Mouse (Mus musculus) midbrain, embryonic 14.5 days (tissue): ENCODE results near the gene Oit1. TPM values are rescaled to one million over a fixed set of nuclear protein-coding genes. Genes with fewer than 3 reads are reported as not detected.

Source experiments
- ATAC-seq: fragments of 200-750 bp; cut with Nextera tagmentation; 2 replicates; pipeline ENCODE4 v1.8.0; 2017; ENCODE audit warnings: moderate number of reproducible peaks, moderate library complexity; ENCODE audit not compliant: low FRiP score, low TSS enrichment
- DNase-seq: peaks from one replicate; pipeline ENCODE4 v3.0.0-alpha.2; 2015
- H3K27ac ChIP-seq: fragments of 300-500 bp; sonication (generic); replicated peaks from 2 replicates; pipeline ENCODE4 v1.5.1; 2014; ENCODE audit warnings: mild to moderate bottlenecking, low read depth, low read length, moderate library complexity
- H3K27me3 ChIP-seq: fragments of 300-500 bp; sonication (generic); 2 replicates; pipeline ENCODE4 v1.6.1; 2014; ENCODE audit warnings: low read length, control low read depth, mixed read lengths; ENCODE audit not compliant: control insufficient read depth, insufficient read depth
- H3K36me3 ChIP-seq: fragments of 300-500 bp; sonication (generic); 2 replicates; pipeline ENCODE4 v1.6.1; 2014; ENCODE audit warnings: low read length, control low read depth; ENCODE audit not compliant: control insufficient read depth, insufficient read depth
- H3K4me1 ChIP-seq: fragments of 300-500 bp; sonication (generic); 2 replicates; pipeline ENCODE4 v1.6.1; 2014; ENCODE audit warnings: mild to moderate bottlenecking, antibody characterized with exemption, low read length, control low read depth; ENCODE audit not compliant: control insufficient read depth, insufficient read depth
- H3K4me2 ChIP-seq: fragments of 300-500 bp; sonication (generic); 2 replicates; pipeline ENCODE4 v1.6.1; 2014; ENCODE audit warnings: mild to moderate bottlenecking, low read length, moderate library complexity
- H3K4me3 ChIP-seq: fragments of 300-500 bp; sonication (generic); replicated peaks from 2 replicates; pipeline ENCODE4 v1.5.1; 2014; ENCODE audit warnings: low read depth, low read length
- H3K9ac ChIP-seq: fragments of 300-500 bp; sonication (generic); replicated peaks from 2 replicates; pipeline ENCODE4 v1.6.1; 2014; ENCODE audit warnings: mild to moderate bottlenecking, low read length, moderate library complexity
- H3K9me3 ChIP-seq: fragments of 300-500 bp; sonication (generic); 2 replicates; pipeline ENCODE4 v1.6.1; 2016; ENCODE audit warnings: low read length, control low read depth, mixed read lengths; ENCODE audit not compliant: control insufficient read depth
- WGBS: fragments of 180-500 bp; shearing (Covaris S2); extraction: QIAGEN DNeasy Blood & Tissue Kit; methylation state at CpG from one replicate; pipeline ENCODE4 v1.1.7; 2014; 5-methylcytosine and 5-hydroxymethylcytosine counted together
- polyA plus RNA-seq: library from polyadenylated mRNA; unstranded; fragments of >200 nt; fragmentation: Nextera tagmentation; extraction: Ambion mirVana; gene quantifications from 2 replicates; pipeline ENCODE4 v1.2.1, GENCODE M21; 2014

Gene Oit1
- polyA plus RNA-seq, 1 experiment from 2014 or later: not detected

- H3K9me3 ChIP-seq: no peaks in the 10 kb centered on the region
- H3K27me3 ChIP-seq: no peaks in the 10 kb centered on the region
- DNase-seq: no peak
- H3K4me3 ChIP-seq: no peak overlapping the region
- no peaks in the 10 kb centered on the region for H3K4me1 ChIP-seq
- no peaks in the 10 kb centered on the region for H3K36me3 ChIP-seq
- no peak overlapping the region for H3K9ac ChIP-seq
- ATAC-seq: no peak
- 70% methylated on average over 9 of the region's 9 CpGs for WGBS
- no peak overlapping the region for H3K27ac ChIP-seq
- no peak overlapping the region for H3K4me2 ChIP-seq
Observed at GRCm38 (mm10) chr14:8348927-8349326, 29.6 kb downstream of the Oit1 start.

- DNase-seq: peak; percentile 90
- Histone ChIP-seq H3K9ac (no peak overlapping the region), H3K27ac (no peak overlapping the region), H3K36me3 (no peaks in the 10 kb centered on the region), H3K9me3 (no peaks in the 10 kb centered on the region), H3K4me1 (no peaks in the 10 kb centered on the region), H3K4me2 (no peak overlapping the region), H3K4me3 (no peak overlapping the region), H3K27me3 (no peaks in the 10 kb centered on the region)
- peak; percentile 37; the same call in 1 of the 2 replicates for ATAC-seq
- WGBS: 20% methylated on average over 7 of the region's 7 CpGs
Observed at GRCm38 (mm10) chr14:8346255-8346997, 32.1 kb downstream of the Oit1 start.

- no peak overlapping the region for H3K27ac ChIP-seq
- WGBS: 69% methylated on average over 4 of the region's 4 CpGs
- no peak overlapping the region for H3K9ac ChIP-seq
- H3K27me3 ChIP-seq: no peaks in the 10 kb centered on the region
- no peak overlapping the region for H3K4me2 ChIP-seq
- no peaks in the 10 kb centered on the region for H3K9me3 ChIP-seq
- ATAC-seq (no peak), DNase-seq (no peak)
- H3K36me3 ChIP-seq: no peaks in the 10 kb centered on the region
- no peaks in the 10 kb centered on the region for H3K4me1 ChIP-seq
- H3K4me3 ChIP-seq: no peak overlapping the region
Observed at GRCm38 (mm10) chr14:8345566-8345965, 33.0 kb downstream of the Oit1 start.

DNA sequence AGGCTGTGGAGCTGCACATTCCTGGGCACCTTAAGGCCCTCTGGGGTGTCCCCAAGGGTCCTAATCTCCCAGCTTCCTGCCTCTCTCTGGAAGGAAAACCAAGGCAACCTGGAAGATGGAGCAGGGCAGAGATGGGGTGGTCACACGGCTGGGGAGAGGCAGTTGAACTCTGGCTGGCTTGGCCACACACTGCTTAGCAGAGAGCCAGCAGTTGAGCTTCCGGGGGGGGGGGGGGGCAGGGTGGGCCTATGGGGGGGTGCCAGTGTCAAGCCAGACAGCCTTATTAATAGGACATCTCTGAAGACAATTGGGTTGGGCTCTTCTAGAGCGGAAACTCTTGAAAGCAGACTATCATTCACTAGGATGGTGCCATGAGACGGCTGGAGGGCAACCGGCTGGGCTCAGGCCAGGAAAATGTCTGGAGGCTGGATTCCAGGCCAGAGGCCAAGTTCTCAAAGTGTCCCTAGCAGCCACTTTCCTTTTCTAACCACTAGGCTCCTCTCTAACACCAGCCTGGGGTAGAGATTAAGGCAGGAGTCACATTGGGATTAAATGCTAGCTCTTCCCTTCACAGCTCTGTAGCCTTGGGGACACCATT, 35.9 kb downstream of the Oit1 start:
- Histone ChIP-seq H3K4me3 (no peak overlapping the region), H3K27ac (no peak overlapping the region), H3K27me3 (no peaks in the 10 kb centered on the region), H3K36me3 (no peaks in the 10 kb centered on the region), H3K9me3 (no peaks in the 10 kb centered on the region), H3K9ac (no peak overlapping the region), H3K4me2 (no peak overlapping the region), H3K4me1 (no peaks in the 10 kb centered on the region)
- WGBS: 87% methylated on average over 5 of the region's 5 CpGs
- ATAC-seq: no peak
- DNase-seq: peak; percentile 15

DNA sequence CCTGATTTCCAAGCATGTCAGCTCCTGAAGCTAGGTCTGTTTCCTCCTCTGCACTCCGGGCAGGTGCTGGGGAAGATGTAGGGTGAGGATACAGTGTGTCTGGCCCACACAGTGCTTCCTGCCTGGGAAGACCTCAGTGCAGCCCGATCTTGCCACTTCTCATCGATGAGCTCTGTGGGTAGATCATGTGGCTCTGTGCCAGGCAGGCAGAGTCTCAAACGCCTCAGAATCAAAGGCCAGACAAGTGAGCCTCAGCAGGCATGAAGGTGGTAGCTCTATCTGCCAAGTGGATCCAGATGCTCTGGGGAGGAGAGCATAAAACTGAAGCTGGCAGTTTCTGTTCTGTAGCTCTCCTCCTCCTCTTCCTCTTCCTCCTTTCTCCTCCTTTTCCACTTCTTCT, 38.3 kb downstream of the Oit1 start:
- no peak overlapping the region for H3K4me3 ChIP-seq
- no peak overlapping the region for H3K27ac ChIP-seq
- no peaks in the 10 kb centered on the region for H3K36me3 ChIP-seq
- no peak overlapping the region for H3K9ac ChIP-seq
- H3K4me2 ChIP-seq: no peak overlapping the region
- no peaks in the 10 kb centered on the region for H3K27me3 ChIP-seq
- ATAC-seq: no peak
- 73% methylated on average over 4 of the region's 4 CpGs for WGBS
- no peak for DNase-seq
- no peaks in the 10 kb centered on the region for H3K9me3 ChIP-seq
- no peaks in the 10 kb centered on the region for H3K4me1 ChIP-seq

DNA sequence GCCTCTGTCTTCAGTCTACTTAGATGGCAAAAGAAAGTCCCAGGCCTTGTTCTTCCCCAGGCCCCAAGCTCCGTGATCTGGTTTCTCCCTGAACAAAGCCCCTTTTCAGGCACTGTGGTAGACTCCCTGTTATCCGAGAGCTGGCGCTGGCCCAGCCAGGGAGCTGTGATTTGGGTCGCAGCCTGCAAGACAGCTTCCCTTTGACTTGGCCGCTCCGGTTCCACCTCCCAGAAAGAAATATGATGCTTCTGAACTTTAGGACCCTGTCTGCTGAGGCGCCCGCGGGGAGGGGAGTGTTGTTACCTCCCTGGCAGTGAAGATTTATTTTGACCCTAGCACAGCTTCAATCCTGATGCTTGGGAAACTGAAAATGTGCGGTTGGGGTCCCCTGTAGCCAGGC, 42.6 kb downstream of the Oit1 start:
- H3K4me1 ChIP-seq: no peaks in the 10 kb centered on the region
- no peaks in the 10 kb centered on the region for H3K36me3 ChIP-seq
- H3K9me3 ChIP-seq: no peaks in the 10 kb centered on the region
- no peak overlapping the region for H3K4me3 ChIP-seq
- no peak overlapping the region for H3K27ac ChIP-seq
- no peak overlapping the region for H3K4me2 ChIP-seq
- H3K9ac ChIP-seq: no peak overlapping the region
- 66% methylated on average over 10 of the region's 10 CpGs for WGBS
- no peaks in the 10 kb centered on the region for H3K27me3 ChIP-seq
- DNase-seq (no peak), ATAC-seq (no peak)

DNA sequence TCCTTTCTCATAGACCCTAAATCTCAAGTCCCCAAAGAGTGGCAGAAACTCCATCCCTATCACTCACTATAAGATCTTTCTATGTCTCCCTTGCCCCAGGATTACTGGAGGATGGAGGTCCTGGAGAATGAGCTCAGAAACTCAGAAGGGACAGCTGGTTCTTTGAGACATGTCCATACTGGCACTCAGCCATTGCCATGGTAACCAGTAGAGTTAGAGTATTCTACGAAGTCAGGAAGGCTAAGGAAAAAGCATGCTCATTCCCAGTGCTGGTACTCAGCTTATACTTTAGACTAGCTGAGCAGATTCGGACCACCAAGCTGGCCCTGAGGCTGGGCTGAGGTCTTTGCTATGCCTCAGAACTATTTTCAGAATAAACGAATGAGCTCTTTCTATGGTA, 44.0 kb downstream of the Oit1 start:
- WGBS: 76% methylated on average over 3 of the region's 3 CpGs
- H3K36me3 ChIP-seq: no peaks in the 10 kb centered on the region
- H3K27me3 ChIP-seq: no peaks in the 10 kb centered on the region
- peaks cover 4% of the 10 kb centered on the region; the same call in 1 of the 2 replicates for H3K4me1 ChIP-seq
- no peak for ATAC-seq
- DNase-seq: no peak
- no peak overlapping the region for H3K9ac ChIP-seq
- no peaks in the 10 kb centered on the region for H3K9me3 ChIP-seq
- H3K27ac ChIP-seq: no peak overlapping the region
- no peak overlapping the region for H3K4me3 ChIP-seq
- no peak overlapping the region for H3K4me2 ChIP-seq

GRCm38 (mm10) chr14:8332314-8333252, 46.0 kb downstream of the Oit1 start:
- 82% methylated on average over 11 of the region's 11 CpGs for WGBS
- no peak for ATAC-seq

More at GRCm38 (mm10) chr14:8332314-8333252, 46.0 kb downstream of the Oit1 start:
- Histone ChIP-seq H3K4me3 (no peak overlapping the region), H3K27me3 (no peaks in the 10 kb centered on the region), H3K27ac (no peak overlapping the region), H3K36me3 (no peaks in the 10 kb centered on the region), H3K4me1 (peaks cover 4% of the 10 kb centered on the region; the same call in 1 of the 2 replicates), H3K9me3 (no peaks in the 10 kb centered on the region), H3K9ac (no peak overlapping the region), H3K4me2 (no peak overlapping the region)
- DNase-seq: no peak
